Mouse (Mus musculus) bone marrow, adult 2 months (tissue): Measurements from ENCODE around the gene Sec1.

Source experiments
- CTCF ChIP-seq: fragments of 200-500 bp; IDR thresholded peaks from 2 replicates; pipeline ENCODE4 v1.5.1; 2011; ENCODE audit warnings: low read length, control low read depth; ENCODE audit not compliant: control insufficient read depth, insufficient read depth
- POLR2A ChIP-seq: fragments of 200-500 bp; IDR thresholded peaks from 2 replicates; pipeline ENCODE4 v1.6.1; 2011; ENCODE audit warnings: low read depth, mild to moderate bottlenecking, control low read depth, low read length, borderline replicate concordance; ENCODE audit not compliant: control insufficient read depth

DNA sequence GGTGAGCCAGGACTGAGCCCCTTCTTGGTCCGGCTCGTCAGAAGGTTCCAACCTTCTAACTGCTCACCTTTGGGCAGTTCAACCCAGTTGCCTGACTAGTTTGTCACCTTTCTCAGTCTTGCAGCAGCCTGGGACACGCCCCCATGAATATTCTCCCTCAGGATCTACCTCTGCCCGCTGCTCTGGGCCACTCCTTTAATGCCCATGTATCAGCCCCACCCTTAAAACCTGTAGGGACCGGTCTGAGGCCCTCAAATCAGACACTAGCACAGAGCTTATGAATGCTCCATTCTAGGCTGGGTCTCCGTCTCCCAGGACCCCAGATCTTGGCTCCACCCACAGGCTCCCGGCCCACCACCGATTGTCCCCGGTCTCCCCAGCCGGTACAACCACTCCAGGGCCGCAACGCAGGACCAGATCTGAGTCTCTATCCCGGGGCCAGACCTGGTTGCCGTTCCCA, 20.5 kb upstream of the Sec1 start:
- no peak for TF ChIP-seq CTCF
- TF ChIP-seq POLR2A: no peak
